Mouse (Mus musculus): Measurements from ENCODE around the gene Tmem209.

- TF ChIP-seq CTCF (IDR thresholded peaks at IDR 0.05; ENCODE audit: extremely low read depth, insufficient read depth, low read length): no peak
- no peak for TF ChIP-seq POLR2A (IDR thresholded peaks at IDR 0.05; ENCODE audit: extremely low read depth, insufficient read depth, low read length)
Measured at GRCm38 (mm10) chr6:30554621-30555170, 45.1 kb upstream of the Tmem209 start.

Measured in cortical plate, adult 2 months (tissue).